Mouse (Mus musculus) midbrain, embryonic 13.5 days (tissue): Measurements from ENCODE around the gene Gli3. TPM values are rescaled to one million over a fixed set of nuclear protein-coding genes. Genes with fewer than 3 reads are reported as not detected.

Experiments used
- ATAC-seq: fragments of 200-750 bp; cut with Nextera tagmentation; 2 replicates; pipeline ENCODE4 v1.8.0; 2017; ENCODE audit warnings: mild to moderate bottlenecking, moderate TSS enrichment, moderate library complexity
- H3K27ac ChIP-seq: fragments of 300-500 bp; sonication (generic); 2 replicates; pipeline ENCODE4 v1.5.1; 2015; ENCODE audit warnings: inconsistent platforms, mild to moderate bottlenecking, moderate library complexity
- H3K27me3 ChIP-seq: fragments of 300-500 bp; sonication (generic); 2 replicates; pipeline ENCODE4 v1.6.1; 2015; ENCODE audit warnings: mild to moderate bottlenecking, inconsistent platforms
- H3K36me3 ChIP-seq: fragments of 300-500 bp; sonication (generic); 2 replicates; pipeline ENCODE4 v1.6.1; 2015; ENCODE audit warnings: mild to moderate bottlenecking, inconsistent platforms
- H3K4me1 ChIP-seq: fragments of 300-500 bp; sonication (generic); replicated peaks from 2 replicates; pipeline ENCODE4 v1.6.1; 2015; ENCODE audit warnings: inconsistent platforms
- H3K4me2 ChIP-seq: fragments of 300-500 bp; sonication (generic); replicated peaks from 2 replicates; pipeline ENCODE4 v1.6.1; 2015; ENCODE audit warnings: moderate library complexity, mild to moderate bottlenecking, inconsistent platforms
- H3K4me3 ChIP-seq: fragments of 300-500 bp; sonication (generic); replicated peaks from 2 replicates; pipeline ENCODE4 v1.5.1; 2015; ENCODE audit warnings: mild to moderate bottlenecking, inconsistent platforms
- H3K9ac ChIP-seq: fragments of 300-500 bp; sonication (generic); replicated peaks from 2 replicates; pipeline ENCODE4 v1.6.1; 2015; ENCODE audit warnings: mild to moderate bottlenecking, inconsistent platforms
- H3K9me3 ChIP-seq: fragments of 300-500 bp; sonication (generic); 2 replicates; pipeline ENCODE4 v1.6.1; 2016; ENCODE audit warnings: mild to moderate bottlenecking, inconsistent platforms
- WGBS: fragments of 180-500 bp; shearing (Covaris S2); methylation state at CpG from one replicate; pipeline ENCODE4 v1.1.7; 2015; 5-methylcytosine and 5-hydroxymethylcytosine counted together
- polyA plus RNA-seq: library from polyadenylated mRNA; unstranded; fragments of >200 nt; fragmentation: Nextera tagmentation; extraction: Ambion mirVana; gene quantifications from 2 replicates; pipeline ENCODE4 v1.2.1, GENCODE M21; 2015

The Gli3 gene
- polyA plus RNA-seq, 1 experiment from 2014 or later: 17.6 TPM

- Histone ChIP-seq H3K36me3 (no peaks in the 10 kb centered on the region), H3K27me3 (no peaks in the 10 kb centered on the region), H3K9ac (no peak overlapping the region), H3K9me3 (no peaks in the 10 kb centered on the region), H3K4me3 (no peak overlapping the region), H3K27ac (peak overlapping the region; percentile 62), H3K4me2 (no peak overlapping the region), H3K4me1 (peaks cover 27% of the 10 kb centered on the region)
- ATAC-seq: peak; percentile 27; the same call in 1 of the 2 replicates
- 70% methylated on average over 7 of the region's 7 CpGs for WGBS
These were observed 250.5 kb downstream of the Gli3 start for GRCm38 (mm10) chr13:15713486-15713885.

- peak overlapping the region; percentile 62; the same call in 1 of the 2 replicates for H3K27ac ChIP-seq
These were observed 251.3 kb downstream of the Gli3 start for GRCm38 (mm10) chr13:15714331-15714725.

GRCm38 (mm10) chr13:15714726-15715437 lies 251.8 kb downstream of the Gli3 start:
- Histone ChIP-seq H3K36me3 (peaks cover under 1% of the 10 kb centered on the region; the same call in 1 of the 2 replicates), H3K4me2 (no peak overlapping the region), H3K27ac (peak overlapping the region; percentile 56; the same call in 1 of the 2 replicates), H3K27me3 (no peaks in the 10 kb centered on the region), H3K4me3 (no peak overlapping the region), H3K9me3 (no peaks in the 10 kb centered on the region), H3K4me1 (peaks cover 27% of the 10 kb centered on the region), H3K9ac (no peak overlapping the region)
- ATAC-seq: peak; percentile 74
- 7% methylated on average over 8 of the region's 8 CpGs for WGBS

More at GRCm38 (mm10) chr13:15714331-15714725, 251.3 kb downstream of the Gli3 start:
- Histone ChIP-seq H3K36me3 (no peaks in the 10 kb centered on the region), H3K4me1 (peaks cover 27% of the 10 kb centered on the region), H3K9me3 (no peaks in the 10 kb centered on the region), H3K27me3 (no peaks in the 10 kb centered on the region), H3K9ac (no peak overlapping the region), H3K4me3 (no peak overlapping the region), H3K4me2 (no peak overlapping the region)
- peak; percentile 65 for ATAC-seq
- WGBS: 8% methylated on average over 4 of the region's 4 CpGs

- Histone ChIP-seq H3K4me1 (no peaks in the 10 kb centered on the region), H3K27ac (no peak overlapping the region), H3K36me3 (peaks cover 41% of the 10 kb centered on the region), H3K4me3 (no peak overlapping the region), H3K9me3 (no peaks in the 10 kb centered on the region), H3K9ac (no peak overlapping the region), H3K27me3 (no peaks in the 10 kb centered on the region), H3K4me2 (no peak overlapping the region)
- WGBS: 94% methylated on average over 1 of the region's 1 CpGs
- no peak for ATAC-seq
These were observed 258.4 kb downstream of the Gli3 start for GRCm38 (mm10) chr13:15721446-15721845.

GRCm38 (mm10) chr13:15722766-15723379 lies 259.8 kb downstream of the Gli3 start:
- Histone ChIP-seq H3K27me3 (no peaks in the 10 kb centered on the region), H3K27ac (no peak overlapping the region), H3K4me3 (no peak overlapping the region), H3K36me3 (peaks cover 48% of the 10 kb centered on the region), H3K4me1 (no peaks in the 10 kb centered on the region), H3K9ac (no peak overlapping the region), H3K4me2 (no peak overlapping the region), H3K9me3 (no peaks in the 10 kb centered on the region)
- 95% methylated on average over 1 of the region's 1 CpGs for WGBS
- ATAC-seq: no peak

GRCm38 (mm10) chr13:15724723-15725122 lies 261.7 kb downstream of the Gli3 start:
- Histone ChIP-seq H3K4me2 (no peak overlapping the region), H3K4me1 (no peaks in the 10 kb centered on the region), H3K27ac (no peak overlapping the region), H3K9me3 (no peaks in the 10 kb centered on the region), H3K27me3 (no peaks in the 10 kb centered on the region), H3K36me3 (peaks cover 58% of the 10 kb centered on the region), H3K4me3 (no peak overlapping the region), H3K9ac (no peak overlapping the region)
- peak; percentile 61; the same call in 1 of the 2 replicates for ATAC-seq
- 96% methylated on average over 10 of the region's 10 CpGs for WGBS

GRCm38 (mm10) chr13:15741771-15742170 lies 278.7 kb downstream of the Gli3 start:
- H3K27me3 ChIP-seq: no peaks in the 10 kb centered on the region
- no peak overlapping the region for H3K4me3 ChIP-seq
- H3K36me3 ChIP-seq: no peaks in the 10 kb centered on the region
- 63% methylated on average over 1 of the region's 1 CpGs for WGBS
- H3K9ac ChIP-seq: no peak overlapping the region
- no peaks in the 10 kb centered on the region for H3K9me3 ChIP-seq
- peak; percentile 82 for ATAC-seq
- H3K27ac ChIP-seq: no peak overlapping the region
- no peaks in the 10 kb centered on the region for H3K4me1 ChIP-seq
- no peak overlapping the region for H3K4me2 ChIP-seq

GRCm38 (mm10) chr13:15742308-15742707 lies 279.3 kb downstream of the Gli3 start:
- Histone ChIP-seq H3K27me3 (no peaks in the 10 kb centered on the region), H3K36me3 (no peaks in the 10 kb centered on the region), H3K27ac (no peak overlapping the region), H3K4me2 (no peak overlapping the region), H3K9ac (no peak overlapping the region), H3K4me1 (no peaks in the 10 kb centered on the region), H3K4me3 (no peak overlapping the region), H3K9me3 (no peaks in the 10 kb centered on the region)
- 94% methylated on average over 3 of the region's 3 CpGs for WGBS
- no peak for ATAC-seq

GRCm38 (mm10) chr13:15742777-15743176 lies 279.7 kb downstream of the Gli3 start:
- no peaks in the 10 kb centered on the region for H3K9me3 ChIP-seq
- H3K4me3 ChIP-seq: no peak overlapping the region
- H3K4me2 ChIP-seq: no peak overlapping the region
- H3K9ac ChIP-seq: no peak overlapping the region
- H3K27ac ChIP-seq: no peak overlapping the region
- no peaks in the 10 kb centered on the region for H3K4me1 ChIP-seq
- WGBS: 79% methylated on average over 4 of the region's 4 CpGs
- H3K36me3 ChIP-seq: no peaks in the 10 kb centered on the region
- H3K27me3 ChIP-seq: no peaks in the 10 kb centered on the region
- no peak for ATAC-seq

- WGBS: 3% methylated on average over 38 of the region's 38 CpGs
These were observed 296.0 kb downstream of the Gli3 start for GRCm38 (mm10) chr13:15758835-15759632.

GRCm38 (mm10) chr13:15759633-15760441 lies 296.8 kb downstream of the Gli3 start:
- Histone ChIP-seq H3K9me3 (no peaks in the 10 kb centered on the region), H3K9ac (peak overlapping the region; percentile 62), H3K4me2 (peak overlapping the region; percentile 58), H3K27ac (peak overlapping the region; percentile 80), H3K27me3 (peaks cover 8% of the 10 kb centered on the region; the same call in 1 of the 2 replicates), H3K4me1 (peaks cover 16% of the 10 kb centered on the region), H3K36me3 (no peaks in the 10 kb centered on the region), H3K4me3 (peak overlapping the region; percentile 40)
- 11% methylated on average over 10 of the region's 10 CpGs for WGBS
- peak; percentile 61 for ATAC-seq

More at GRCm38 (mm10) chr13:15758835-15759632, 296.0 kb downstream of the Gli3 start:
- peak overlapping the region; percentile 80 for H3K27ac ChIP-seq
- peak overlapping the region; percentile 40 for H3K4me3 ChIP-seq
- H3K4me2 ChIP-seq: peak overlapping the region; percentile 58
- peak overlapping the region; percentile 62 for H3K9ac ChIP-seq
- no peaks in the 10 kb centered on the region for H3K36me3 ChIP-seq
- H3K27me3 ChIP-seq: peaks cover 8% of the 10 kb centered on the region; the same call in 1 of the 2 replicates
- H3K9me3 ChIP-seq: no peaks in the 10 kb centered on the region
- ATAC-seq: peak; percentile 90
- peaks cover 16% of the 10 kb centered on the region for H3K4me1 ChIP-seq
